Mouse (Mus musculus): Measurements from ENCODE around the gene Olfr1385.
"Not testable (repeated sequence)": the region's sequence is repeated elsewhere in the genome, so short reads cannot be mapped to it uniquely, and the experiment has no call there.

Olfr1385 gene

DNA sequence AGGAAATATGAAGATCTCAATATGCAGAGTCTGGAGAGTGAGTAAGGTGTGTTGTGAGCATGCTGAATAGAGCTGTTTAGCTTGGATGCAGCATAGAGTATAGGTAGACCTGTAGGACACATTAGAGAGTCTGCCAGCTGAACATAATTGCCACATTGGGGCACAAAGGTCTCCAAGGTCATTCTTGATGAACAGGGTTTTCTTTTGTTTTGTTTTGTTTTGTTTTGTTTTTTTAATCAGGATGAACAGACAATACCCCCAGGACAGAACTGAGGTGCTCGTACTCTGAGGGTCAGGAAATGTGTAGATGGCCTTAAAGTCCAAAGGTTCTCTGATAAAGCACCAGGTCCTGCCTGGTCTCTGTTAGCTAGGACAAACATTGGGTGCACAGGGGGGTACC, at the start of gene Olfr1385:
Gene Olfr1385, plus strand, starts transcription at position 301 of the 400 bp plus-strand sequence.
- not testable (repeated sequence) for DNase-seq (ENCODE audit: low read depth in 1 of 2, low spot score in 2 of 2)

DNA sequence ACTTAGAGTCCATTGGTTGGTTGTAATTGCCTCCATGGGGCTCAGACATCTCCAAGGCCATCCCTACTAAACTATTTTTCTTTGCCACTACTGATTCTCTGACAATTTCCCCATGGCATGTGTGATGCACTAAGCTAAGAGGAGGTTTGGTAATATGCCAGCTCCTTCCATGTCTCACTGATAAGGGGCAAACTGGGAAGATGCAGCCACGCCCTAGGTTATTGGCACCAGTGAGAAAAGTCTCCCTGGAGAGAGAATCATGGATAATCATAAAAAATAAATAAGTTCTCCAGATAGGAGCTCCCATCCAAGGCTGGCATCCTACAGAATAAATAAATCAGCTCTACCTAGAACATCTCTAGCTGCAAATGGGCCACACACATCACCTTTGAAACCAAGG, 33.8 kb upstream of the Olfr1385 start, which contains the start of gene Olfr1387:
Gene Olfr1387, plus strand, starts transcription at position 301 of the 400 bp plus-strand sequence.
- DNase-seq (ENCODE audit: low read depth in 1 of 2, low spot score in 2 of 2): no peak

DNA sequence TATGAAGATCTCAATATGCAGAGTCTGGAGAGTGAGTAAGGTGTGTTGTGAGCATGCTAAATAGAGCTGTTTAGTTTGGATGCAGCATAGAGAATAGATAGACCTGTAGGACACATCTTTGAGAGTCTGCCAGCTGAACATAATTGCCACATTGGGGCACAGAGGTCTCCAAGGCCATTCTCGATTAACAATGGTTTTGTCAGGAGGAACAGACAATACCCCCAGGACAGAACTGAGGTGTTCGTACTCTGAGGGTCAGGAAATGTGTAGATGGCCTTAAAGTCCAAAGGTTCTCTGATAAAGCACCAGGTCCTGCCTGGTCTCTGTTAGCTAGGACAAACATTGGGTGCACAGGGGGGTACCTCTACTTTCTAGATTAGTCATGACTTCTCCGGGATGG, 24.1 kb upstream of the Olfr1385 start, which contains the start of gene Olfr1386:
Gene Olfr1386, plus strand, starts transcription at position 301 of the 400 bp plus-strand sequence.
- DNase-seq (ENCODE audit: low read depth in 1 of 2, low spot score in 2 of 2): not testable (repeated sequence)

DNA sequence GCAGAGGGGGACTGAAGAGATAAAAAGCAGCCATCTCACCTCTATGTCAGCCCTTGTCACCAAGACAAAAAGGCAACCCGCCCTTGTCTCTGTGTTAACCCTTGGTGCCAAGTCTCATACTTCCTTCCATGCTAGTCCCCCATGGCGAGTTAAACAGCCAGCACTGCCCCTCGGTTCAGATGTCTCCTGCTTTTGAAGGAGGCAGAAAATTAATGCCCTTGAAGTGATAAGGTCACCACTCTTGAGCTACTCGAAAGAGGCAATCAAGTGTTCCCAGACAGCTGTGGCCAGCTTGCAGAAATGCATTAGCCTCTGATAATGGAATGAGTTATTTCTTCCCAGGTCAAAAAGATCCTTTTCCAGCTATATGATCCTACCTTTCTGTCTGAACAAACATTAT, 2.9 kb upstream of the Olfr1385 start:
- no peak for DNase-seq (ENCODE audit: low read depth in 1 of 2, low spot score in 2 of 2)

DNA sequence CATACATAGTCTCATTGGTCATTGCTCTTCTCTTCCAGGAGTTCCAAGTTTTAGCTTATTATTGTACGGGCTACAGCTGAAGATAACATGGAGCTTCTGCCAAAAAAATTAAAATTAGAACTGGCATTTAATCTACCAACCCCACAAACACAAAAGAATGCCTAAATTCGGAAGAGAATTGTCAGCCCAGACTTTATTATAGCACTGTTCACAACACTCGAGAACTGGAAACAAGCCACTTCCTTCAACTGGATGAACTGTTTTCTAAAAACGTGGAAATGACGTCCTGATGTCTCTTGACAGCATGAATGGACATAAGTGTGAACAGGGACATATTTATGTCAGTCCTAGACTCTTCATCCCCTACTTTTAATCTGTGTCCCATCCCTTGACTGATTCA, 29.2 kb downstream of the Olfr1385 start:
- no peak for DNase-seq (ENCODE audit: low read depth in 1 of 2, low spot score in 2 of 2)

DNA sequence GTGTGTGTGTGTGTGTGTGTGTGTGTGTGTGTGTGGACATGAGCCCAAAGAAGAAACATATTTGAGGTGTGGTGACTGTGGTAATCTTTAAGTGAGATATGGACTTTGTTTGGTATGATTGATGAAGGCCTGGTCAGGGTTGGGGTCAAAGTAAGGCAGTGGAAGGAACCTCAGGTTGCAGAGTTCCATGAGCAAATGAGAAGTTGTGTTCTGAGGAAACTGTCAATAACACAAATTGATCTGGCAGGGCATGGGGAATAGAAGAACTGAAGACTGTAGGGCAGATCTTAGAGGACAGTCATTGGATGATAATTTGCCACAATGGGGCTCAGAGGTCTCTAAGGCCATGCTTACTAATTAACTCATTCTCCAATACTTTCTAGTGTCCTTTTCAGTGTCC, 30.5 kb downstream of the Olfr1385 start, which contains the start of gene Olfr1383:
Gene Olfr1383, plus strand, starts transcription at position 301 of the 400 bp plus-strand sequence.
- no peak for DNase-seq (ENCODE audit: low read depth in 1 of 2, low spot score in 2 of 2)

DNA sequence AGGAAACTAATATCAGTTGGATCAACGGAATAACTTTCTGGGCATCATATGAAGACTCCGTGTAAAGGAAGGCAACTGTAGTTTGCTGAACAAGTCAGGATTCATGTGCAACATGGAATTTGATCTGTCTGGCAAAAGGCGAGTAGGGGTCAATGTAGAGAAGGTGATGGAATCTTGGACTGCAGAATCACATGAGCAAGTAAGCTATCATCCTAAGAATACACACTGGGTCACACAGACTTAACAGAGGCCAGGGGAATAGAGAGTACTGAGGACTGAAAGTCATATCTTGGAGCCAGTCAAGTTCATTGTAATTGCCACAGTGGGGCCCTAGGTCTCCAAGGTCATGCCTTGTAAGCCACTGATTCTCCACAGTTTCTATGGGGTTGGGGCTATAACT, 39.1 kb downstream of the Olfr1385 start, which contains the start of gene Olfr1382:
Gene Olfr1382, plus strand, starts transcription at position 301 of the 400 bp plus-strand sequence.
- DNase-seq (ENCODE audit: low read depth in 1 of 2, low spot score in 2 of 2): no peak

DNA sequence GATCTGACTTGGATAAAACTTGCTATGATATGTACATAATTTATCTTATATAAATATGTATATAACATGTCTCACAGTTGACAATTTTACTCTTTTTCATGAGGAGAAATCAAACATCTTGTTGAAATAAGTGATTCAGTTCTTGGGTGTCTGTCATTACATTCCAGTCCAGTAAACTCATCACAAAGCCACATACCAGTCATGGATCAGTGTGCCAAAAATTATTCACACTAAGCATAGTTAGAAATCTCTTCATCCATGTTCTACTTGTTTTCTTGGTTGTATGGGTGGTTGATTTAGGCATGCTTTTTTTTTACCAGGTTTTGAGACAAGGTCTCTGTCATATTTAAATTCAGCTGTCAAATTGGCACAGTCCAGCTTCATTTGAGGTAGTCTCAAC, 43.9 kb downstream of the Olfr1385 start:
- no peak for DNase-seq (ENCODE audit: low read depth in 1 of 2, low spot score in 2 of 2)

DNA sequence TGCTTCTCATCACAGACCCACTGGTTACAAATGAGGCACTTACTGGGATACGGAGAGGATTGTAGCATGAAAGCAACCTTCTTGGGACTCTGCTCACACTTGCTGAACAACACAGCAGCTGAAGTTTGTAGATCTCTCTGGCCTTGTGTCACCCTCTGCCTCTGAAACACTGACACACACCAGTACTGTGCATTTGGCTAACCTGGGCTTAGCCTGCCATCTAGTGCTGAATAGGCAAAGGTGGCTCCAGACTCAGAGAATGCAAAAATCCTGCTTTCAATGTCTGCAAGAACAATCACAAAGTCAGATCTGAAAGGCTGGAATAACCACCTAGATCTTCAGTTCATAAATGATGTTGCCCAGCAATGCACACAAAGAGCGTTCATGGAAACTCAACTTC, 47.8 kb downstream of the Olfr1385 start:
- not testable (repeated sequence) for DNase-seq (ENCODE audit: low read depth in 1 of 2, low spot score in 2 of 2)

DNA sequence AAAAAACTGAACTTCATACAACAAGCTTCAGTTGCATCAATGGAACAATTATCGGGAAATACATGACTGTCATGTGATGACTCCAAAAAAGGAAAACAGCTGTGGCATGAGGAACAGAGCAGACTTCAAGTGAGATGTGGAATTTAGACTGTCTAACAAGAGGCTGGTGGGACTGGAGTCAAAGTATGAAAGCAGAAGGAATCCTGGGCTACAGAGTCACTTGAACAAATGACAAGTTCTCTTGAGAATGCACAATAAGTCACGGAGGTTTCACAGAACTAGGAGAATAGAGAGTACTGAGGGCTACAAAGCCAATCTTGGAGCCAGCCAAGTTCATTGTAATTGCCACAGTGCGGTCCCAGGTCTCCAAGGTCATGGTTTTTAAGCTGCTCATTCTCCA, 54.3 kb downstream of the Olfr1385 start, which contains the start of gene Olfr1381:
Gene Olfr1381, plus strand, starts transcription at position 301 of the 400 bp plus-strand sequence.
- DNase-seq (ENCODE audit: low read depth in 1 of 2, low spot score in 2 of 2): not testable (repeated sequence)
